Mouse (Mus musculus): ENCODE measurements around the gene Apeh. TPM values are rescaled to one million over a fixed set of nuclear protein-coding genes. Genes with fewer than 3 reads are reported as not detected.

Apeh gene
- polyA plus RNA-seq, 1 experiment from 2014 or later: 32.8 TPM

GRCm38 (mm10) chr9:108056361-108057261 is 37.8 kb downstream of the Apeh start:
- Histone ChIP-seq H3K36me3 (ENCODE audit: inconsistent target) (peaks cover 50% of the 10 kb centered on the region; the same call in 1 of the 2 replicates), H3K4me3 (ENCODE audit: inconsistent target) (no peak overlapping the region), H3K27ac (no peak overlapping the region), H3K79me2 (ENCODE audit: inconsistent target) (no peaks in the 10 kb centered on the region; the same call in 1 of the 2 replicates)
- WGBS (ENCODE audit: missing documents): 94% methylated on average over 28 of the region's 28 CpGs

GRCm38 (mm10) chr9:108055661-108056237 is 38.7 kb downstream of the Apeh start:
- Histone ChIP-seq H3K79me2 (ENCODE audit: inconsistent target) (peaks cover 5% of the 10 kb centered on the region; the same call in 1 of the 2 replicates), H3K27ac (no peak overlapping the region), H3K36me3 (ENCODE audit: inconsistent target) (peaks cover 58% of the 10 kb centered on the region), H3K4me3 (ENCODE audit: inconsistent target) (no peak overlapping the region)
- 94% methylated on average over 6 of the region's 6 CpGs for WGBS (ENCODE audit: missing documents)

- Histone ChIP-seq H3K36me3 (ENCODE audit: inconsistent target) (peaks cover 56% of the 10 kb centered on the region), H3K79me2 (ENCODE audit: inconsistent target) (peaks cover 12% of the 10 kb centered on the region; the same call in 1 of the 2 replicates), H3K27ac (no peak overlapping the region), H3K4me3 (ENCODE audit: inconsistent target) (no peak overlapping the region)
- 0% methylated on average over 1 of the region's 1 CpGs for WGBS (ENCODE audit: missing documents)
Observed at GRCm38 (mm10) chr9:108055061-108055460, 39.3 kb downstream of the Apeh start.

DNA sequence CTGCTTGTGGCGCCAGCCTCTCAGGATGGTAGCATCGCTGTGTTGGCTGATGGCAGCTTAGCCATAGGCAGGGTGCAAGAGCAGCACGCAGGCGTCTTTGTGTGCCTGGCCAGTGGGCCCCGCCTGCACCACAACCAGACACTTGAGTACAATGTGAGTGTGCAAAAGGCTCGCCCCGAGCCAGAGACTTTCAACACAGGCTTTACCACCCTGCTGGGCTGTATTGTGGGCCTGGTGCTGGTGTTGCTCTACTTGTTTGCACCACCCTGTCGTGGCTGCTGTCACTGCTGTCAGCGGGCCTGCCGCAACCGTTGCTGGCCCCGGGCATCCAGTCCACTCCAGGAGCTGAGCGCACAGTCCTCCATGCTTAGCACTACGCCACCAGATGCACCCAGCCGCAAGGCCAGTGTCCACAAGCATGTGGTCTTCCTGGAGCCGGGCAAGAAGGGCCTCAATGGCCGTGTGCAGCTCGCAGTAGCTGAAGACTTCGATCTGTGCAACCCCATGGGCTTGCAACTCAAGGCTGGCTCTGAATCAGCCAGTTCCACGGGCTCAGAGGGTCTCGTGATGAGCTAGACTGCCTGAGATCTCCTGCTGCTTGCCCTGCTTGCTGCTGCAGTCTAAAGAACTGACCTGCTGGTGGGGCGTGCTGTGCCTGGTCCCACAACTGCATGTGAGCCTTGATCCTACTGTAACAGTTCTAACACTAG is 39.9 kb downstream of the Apeh start:
- H3K4me3 ChIP-seq (ENCODE audit: inconsistent target): no peak overlapping the region
- 93% methylated on average over 22 of the region's 22 CpGs for WGBS (ENCODE audit: missing documents)
- H3K27ac ChIP-seq: no peak overlapping the region
- H3K36me3 ChIP-seq (ENCODE audit: inconsistent target): peaks cover 50% of the 10 kb centered on the region
- H3K79me2 ChIP-seq (ENCODE audit: inconsistent target): peaks cover 17% of the 10 kb centered on the region

GRCm38 (mm10) chr9:108053665-108054225 is 40.7 kb downstream of the Apeh start:
- peaks cover 20% of the 10 kb centered on the region for H3K79me2 ChIP-seq (ENCODE audit: inconsistent target)
- no peak overlapping the region for H3K27ac ChIP-seq
- peaks cover 42% of the 10 kb centered on the region for H3K36me3 ChIP-seq (ENCODE audit: inconsistent target)
- H3K4me3 ChIP-seq (ENCODE audit: inconsistent target): no peak overlapping the region
- 94% methylated on average over 15 of the region's 15 CpGs for WGBS (ENCODE audit: missing documents)

DNA sequence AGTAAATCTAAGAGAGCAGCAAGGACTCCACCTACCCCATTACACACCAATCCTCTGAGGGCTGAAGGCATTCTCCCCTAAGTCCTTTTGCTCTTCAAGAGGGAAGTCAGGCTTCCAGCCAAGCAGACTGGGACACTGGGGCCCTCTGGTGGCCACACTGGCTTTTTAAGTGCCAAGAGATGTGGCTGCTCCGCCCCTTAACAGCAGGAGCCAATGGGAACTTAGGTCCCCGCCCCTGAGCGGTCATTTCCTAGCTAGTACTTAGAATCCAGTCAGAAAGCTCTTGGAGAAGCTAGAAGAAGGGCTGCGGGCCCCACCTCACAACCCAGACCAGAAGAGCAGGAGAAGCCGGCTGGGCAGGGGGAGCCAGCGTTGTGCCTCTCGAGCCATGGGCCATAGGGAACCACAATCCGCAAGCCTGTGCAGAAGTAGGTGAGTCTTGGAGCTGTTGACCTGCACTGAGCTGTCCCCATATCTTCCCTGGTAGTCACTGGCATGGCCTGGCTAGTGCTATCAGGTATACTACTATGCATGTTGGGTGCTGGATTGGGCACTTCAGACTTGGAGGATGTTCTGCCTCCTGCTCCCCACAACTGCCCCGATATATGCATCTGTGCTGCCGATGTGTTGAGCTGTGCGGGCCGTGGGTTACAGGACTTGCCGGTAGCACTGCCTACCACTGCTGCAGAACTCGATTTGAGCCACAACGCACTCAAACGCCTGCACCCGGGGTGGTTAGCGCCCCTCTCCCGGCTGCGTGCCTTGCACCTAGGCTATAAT is 41.3 kb downstream of the Apeh start, which contains the start of gene Amigo3:
Gene Amigo3, plus strand, starts transcription at position 275 of the 780 bp plus-strand sequence.
- H3K79me2 ChIP-seq (ENCODE audit: inconsistent target): peaks cover 20% of the 10 kb centered on the region
- H3K36me3 ChIP-seq (ENCODE audit: inconsistent target): peaks cover 36% of the 10 kb centered on the region
- WGBS (ENCODE audit: missing documents): 55% methylated on average over 20 of the region's 20 CpGs
- H3K27ac ChIP-seq: 0 out of 2 replicates have a peak within 1 kb of the TSS, but pooled peaks have one; percentile 12
- H3K4me3 ChIP-seq (ENCODE audit: inconsistent target): no peak within 1 kb of the TSS

GRCm38 (mm10) chr9:108052411-108052810 is 42.0 kb downstream of the Apeh start:
- peaks cover 29% of the 10 kb centered on the region for H3K36me3 ChIP-seq (ENCODE audit: inconsistent target)
- H3K79me2 ChIP-seq (ENCODE audit: inconsistent target): peaks cover 20% of the 10 kb centered on the region
- 74% methylated on average over 7 of the region's 7 CpGs for WGBS (ENCODE audit: missing documents)
- H3K4me3 ChIP-seq (ENCODE audit: inconsistent target): no peak overlapping the region
- no peak overlapping the region for H3K27ac ChIP-seq

DNA sequence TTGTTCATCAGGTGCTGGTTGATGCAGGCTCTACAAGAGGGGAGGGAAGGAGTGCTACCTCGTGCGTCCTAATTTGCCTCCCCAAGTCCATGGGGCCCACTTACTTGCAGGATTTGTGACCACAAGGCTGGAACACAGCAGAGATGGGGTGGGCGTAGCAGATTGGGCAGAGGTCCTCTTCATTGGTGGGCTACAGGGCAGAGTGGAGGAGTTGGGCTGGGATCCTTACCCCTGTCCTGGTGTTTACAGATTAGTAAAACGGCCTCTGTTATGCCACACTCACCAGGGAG is 42.5 kb downstream of the Apeh start:
- Histone ChIP-seq H3K4me3 (ENCODE audit: inconsistent target) (no peak overlapping the region), H3K79me2 (ENCODE audit: inconsistent target) (peaks cover 20% of the 10 kb centered on the region), H3K27ac (no peak overlapping the region), H3K36me3 (ENCODE audit: inconsistent target) (peaks cover 27% of the 10 kb centered on the region)
- 79% methylated on average over 4 of the region's 4 CpGs for WGBS (ENCODE audit: missing documents)

DNA sequence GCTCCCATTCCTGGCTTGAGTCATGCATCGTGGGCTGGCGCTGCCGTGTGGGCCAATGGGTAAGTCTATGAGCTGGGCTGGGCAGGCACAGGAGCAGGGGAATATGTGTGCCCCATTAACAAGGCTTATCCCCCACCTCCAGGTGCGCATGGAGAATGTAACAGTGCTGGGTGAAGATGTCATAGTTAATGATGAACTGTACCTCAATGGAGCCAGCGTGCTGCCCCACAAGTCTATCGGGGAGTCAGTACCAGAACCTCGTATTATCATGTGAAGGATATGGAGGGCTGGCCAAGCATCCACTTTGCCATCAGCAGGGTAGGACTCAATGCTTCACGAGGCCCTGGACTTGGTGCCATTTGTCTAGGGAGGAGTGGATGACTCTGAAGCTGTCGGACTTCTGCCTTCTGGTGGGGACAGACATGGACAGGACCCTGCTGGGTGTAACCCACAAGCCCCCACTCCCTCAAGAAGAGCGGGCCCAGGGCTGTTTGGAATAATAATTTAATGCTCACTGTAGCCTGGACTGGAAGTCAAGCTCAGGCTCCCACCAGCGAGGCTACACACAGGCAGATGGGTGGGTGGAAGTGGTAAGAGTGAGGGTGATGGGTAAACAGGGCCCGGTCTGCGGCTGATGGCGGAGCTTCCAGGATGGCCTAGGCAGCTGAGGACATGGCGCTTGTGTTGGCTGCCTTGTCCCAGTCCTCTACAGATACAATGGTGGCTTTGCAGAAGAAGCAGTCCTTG is 43.0 kb downstream of the Apeh start:
- peaks cover 27% of the 10 kb centered on the region for H3K36me3 ChIP-seq (ENCODE audit: inconsistent target)
- no peak overlapping the region for H3K27ac ChIP-seq
- H3K4me3 ChIP-seq (ENCODE audit: inconsistent target): no peak overlapping the region
- WGBS (ENCODE audit: missing documents): 95% methylated on average over 14 of the region's 15 CpGs
- peaks cover 20% of the 10 kb centered on the region for H3K79me2 ChIP-seq (ENCODE audit: inconsistent target)

DNA sequence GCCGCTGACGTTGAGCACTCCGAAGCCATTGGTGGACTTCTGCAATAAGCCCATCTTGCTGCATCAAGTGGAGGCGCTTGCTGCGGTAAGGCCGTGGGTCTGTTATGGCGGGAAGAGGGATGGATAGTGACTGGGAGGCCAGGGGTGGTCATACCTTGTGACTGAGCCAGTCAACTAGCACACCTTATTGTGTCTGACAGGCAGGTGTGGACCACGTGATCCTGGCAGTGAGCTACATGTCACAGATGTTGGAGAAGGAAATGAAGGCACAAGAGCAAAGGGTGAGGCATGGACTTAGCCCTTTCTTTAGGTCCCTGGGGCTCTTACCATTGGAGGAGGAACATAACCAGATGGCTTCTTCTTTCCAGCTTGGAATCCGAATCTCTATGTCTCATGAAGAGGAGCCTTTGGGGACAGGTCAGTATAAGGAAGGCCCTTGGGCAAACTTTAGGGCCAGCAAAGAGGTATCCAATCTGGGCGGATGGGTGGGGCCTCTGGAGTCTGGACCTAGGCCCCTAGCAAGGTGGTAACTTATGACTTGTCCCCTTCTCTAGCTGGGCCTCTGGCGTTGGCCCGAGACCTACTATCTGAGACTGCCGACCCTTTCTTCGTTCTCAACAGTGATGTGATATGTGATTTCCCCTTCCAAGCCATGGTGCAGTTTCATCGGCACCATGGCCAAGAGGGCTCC is 44.7 kb downstream of the Apeh start:
- Histone ChIP-seq H3K36me3 (ENCODE audit: inconsistent target) (peaks cover 41% of the 10 kb centered on the region), H3K79me2 (ENCODE audit: inconsistent target) (peaks cover 20% of the 10 kb centered on the region), H3K27ac (peak overlapping the region; percentile 53), H3K4me3 (ENCODE audit: inconsistent target) (peak overlapping the region; percentile 97)
- WGBS (ENCODE audit: missing documents): 21% methylated on average over 11 of the region's 15 CpGs

GRCm38 (mm10) chr9:108049016-108049455 is 45.4 kb downstream of the Apeh start, which contains the start of gene Gmppb:
Gene Gmppb (plus strand): TSS chr9:108049242.
- Histone ChIP-seq H3K27ac (peak within 1 kb of the TSS; percentile 53), H3K4me3 (ENCODE audit: inconsistent target) (peak within 1 kb of the TSS; percentile 97), H3K79me2 (ENCODE audit: inconsistent target) (peaks cover 20% of the 10 kb centered on the region), H3K36me3 (ENCODE audit: inconsistent target) (peaks cover 44% of the 10 kb centered on the region)
- WGBS (ENCODE audit: missing documents): 0% methylated on average over 39 of the region's 39 CpGs

- 1% methylated on average over 16 of the region's 19 CpGs for WGBS (ENCODE audit: missing documents)
- Histone ChIP-seq H3K36me3 (ENCODE audit: inconsistent target) (peaks cover 45% of the 10 kb centered on the region), H3K4me3 (ENCODE audit: inconsistent target) (peak overlapping the region; percentile 32), H3K27ac (peak overlapping the region; percentile 15; the same call in 1 of the 2 replicates), H3K79me2 (ENCODE audit: inconsistent target) (peaks cover 20% of the 10 kb centered on the region)
Observed at GRCm38 (mm10) chr9:108048566-108048955, 45.8 kb downstream of the Apeh start.
